13 mouse cellular contexts compared by ENCODE assay signal in genomic region chr2:173242874-173243273, GRCm38 (mm10). TPM values are rescaled to one million over a fixed set of nuclear protein-coding genes. Genes with fewer than 3 reads are reported as not detected.
DNase-seq lines count a peak whose midpoint lies in the region; ATAC-seq and TF ChIP-seq lines count a peak whose summit lies in the region.
"Had no signal": no experiment of that assay in that cellular context is flagged by ENCODE, and none has a peak within 500 bp of the region (broad histone marks: within the 10 kb centered on the region; RNA-seq: fewer than 3 reads in every experiment).

No protein-coding gene starts in this region.

- no peaks in the 10 kb centered on the region for H3K27me3 ChIP-seq in kidney, embryonic 16.5 days (ENCODE audit: insufficient read depth, low read length)
- no peaks in the 10 kb centered on the region for H3K27me3 ChIP-seq in forebrain, postnatal 0 days (ENCODE audit: insufficient read depth, low read length)
- H3K27me3 ChIP-seq in limb, embryonic 14.5 days (ENCODE audit: control insufficient read depth, insufficient read depth, low read length), result no peaks in the 10 kb centered on the region
- H3K27me3 ChIP-seq: limb, embryonic 15.5 days had no signal

- TF ChIP-seq POLR2A in limb, embryonic 14.5 days (IDR thresholded peaks at IDR 0.05; ENCODE audit: borderline replicate concordance, extremely low read depth, insufficient read depth, insufficient read length), result no peak

- no peak overlapping the region for H3K27ac ChIP-seq in kidney, embryonic 16.5 days (ENCODE audit: low read length)
- H3K27ac ChIP-seq in forebrain, postnatal 0 days (ENCODE audit: low read depth, low read length), result no peak overlapping the region
- no peak overlapping the region for H3K27ac ChIP-seq in limb, embryonic 14.5 days (replicated peaks; ENCODE audit: low read depth, low read length)
- H3K27ac ChIP-seq: limb, embryonic 15.5 days had no signal

- H3K9me3 ChIP-seq in kidney, embryonic 16.5 days (ENCODE audit: low read length), result no peaks in the 10 kb centered on the region
- H3K9me3 ChIP-seq in forebrain, postnatal 0 days (ENCODE audit: low read length), result no peaks in the 10 kb centered on the region
- H3K9me3 ChIP-seq in limb, embryonic 14.5 days (ENCODE audit: control insufficient read depth, low read length), result no peaks in the 10 kb centered on the region
- H3K9me3 ChIP-seq: limb, embryonic 15.5 days had no signal

- H3K36me3 ChIP-seq in kidney, embryonic 16.5 days (ENCODE audit: insufficient read depth, low read length), result no peaks in the 10 kb centered on the region
- H3K36me3 ChIP-seq in forebrain, postnatal 0 days (ENCODE audit: insufficient read depth), result no peaks in the 10 kb centered on the region
- no peaks in the 10 kb centered on the region for H3K36me3 ChIP-seq in limb, embryonic 14.5 days (ENCODE audit: control insufficient read depth, insufficient read depth, low read length)

- no peak for DNase-seq in kidney, adult 11 months
- DNase-seq in forebrain, postnatal 0 days, result no peak
- DNase-seq in limb, embryonic 14.5 days (ENCODE audit: low spot score), result no peak
- DNase-seq in retina, embryonic 14.5 days (ENCODE audit: low spot score), result peak; percentile 73
- no peak for DNase-seq in spleen, adult 12 weeks (ENCODE audit: low spot score)
- DNase-seq in layer of hippocampus, adult 8-10 months (ENCODE audit: low spot score in 2 of 2), result no peak
- DNase-seq in right cerebral cortex, postnatal 14 days, result no peak
- DNase-seq: B cell, adult 2 months; cerebellum, adult 9-10 months; lung, postnatal 36 days had no signal

- H3K4me2 ChIP-seq in kidney, embryonic 16.5 days (replicated peaks; ENCODE audit: low read depth, low read length), result no peak overlapping the region
- H3K4me2 ChIP-seq in forebrain, postnatal 0 days (ENCODE audit: low read depth), result no peak overlapping the region
- no peak overlapping the region for H3K4me2 ChIP-seq in limb, embryonic 14.5 days (replicated peaks; ENCODE audit: low read depth, low read length, severe bottlenecking)
- H3K4me2 ChIP-seq: heart, embryonic 11.5 days; limb, embryonic 15.5 days had no signal

- TF ChIP-seq CTCF in forebrain, postnatal 0 days (IDR thresholded peaks at IDR 0.05; ENCODE audit: low read depth), result peak; percentile 33

- H3K9ac ChIP-seq in kidney, embryonic 16.5 days (replicated peaks; ENCODE audit: low read length), result no peak overlapping the region
- no peak overlapping the region for H3K9ac ChIP-seq in forebrain, postnatal 0 days
- no peak overlapping the region for H3K9ac ChIP-seq in limb, embryonic 14.5 days (ENCODE audit: low read depth, low read length, severe bottlenecking)
- H3K9ac ChIP-seq: limb, embryonic 15.5 days had no signal

- peak; percentile 14; the same call in 1 of the 2 replicates for ATAC-seq in kidney, embryonic 16.5 days (ENCODE audit: low FRiP score, low TSS enrichment)
- peak; percentile 42 for ATAC-seq in forebrain, postnatal 0 days
- peak; percentile 27; the same call in 1 of the 2 replicates for ATAC-seq in limb, embryonic 14.5 days (ENCODE audit: low FRiP score, low read depth)

- no peak overlapping the region for H3K4me3 ChIP-seq in kidney, embryonic 16.5 days (ENCODE audit: low read length)
- no peak overlapping the region for H3K4me3 ChIP-seq in forebrain, postnatal 0 days (ENCODE audit: low read depth, low read length)
- no peak overlapping the region for H3K4me3 ChIP-seq in limb, embryonic 14.5 days (replicated peaks; ENCODE audit: low read length)
- H3K4me3 ChIP-seq: limb, embryonic 15.5 days had no signal

- 38% methylated on average over 12 of the region's 12 CpGs for WGBS in kidney, embryonic 16.5 days
- WGBS in forebrain, postnatal 0 days, result 15% methylated on average over 12 of the region's 12 CpGs
- WGBS in limb, embryonic 14.5 days, result 32% methylated on average over 12 of the region's 12 CpGs

- H3K4me1 ChIP-seq in kidney, embryonic 16.5 days (ENCODE audit: insufficient read depth, low read length), result peaks cover 57% of the 10 kb centered on the region
- H3K4me1 ChIP-seq in forebrain, postnatal 0 days (ENCODE audit: insufficient read depth), result peaks cover 9% of the 10 kb centered on the region
- H3K4me1 ChIP-seq in limb, embryonic 14.5 days (ENCODE audit: control insufficient read depth, insufficient read depth, low read length), result peaks cover 34% of the 10 kb centered on the region

RNA-seq across cellular contexts. Expression of gene Zbp1, which starts 24.2 kb away (rescaled TPM):
- polyA plus RNA-seq in kidney, embryonic 16.5 days (2015; fragmentation: Nextera tagmentation; extraction: Ambion mirVana), result 0.67 TPM in 1 of 2 replicates, not detected in the other
- 0.52 TPM in 1 of 2 replicates, not detected in the other for total RNA-seq in forebrain, postnatal 0 days (2014; rRNA removed)
- 0.44 and 0.45 TPM in 2 replicates for polyA plus RNA-seq in forebrain, postnatal 0 days (2015; fragmentation: Nextera tagmentation; extraction: Ambion mirVana)
- 0.60 and 0.69 TPM in 2 replicates for polyA plus RNA-seq in limb, embryonic 14.5 days (2012; rRNA removed)
- polyA plus RNA-seq in limb, embryonic 14.5 days (2014; fragmentation: Nextera tagmentation; extraction: Ambion mirVana), result 0.33 and 0.65 TPM in 2 replicates
- total RNA-seq in layer of hippocampus, adult 8-10 months (2022), result 1 to 10 TPM in 2 of 4 experiments, not detected in 2; 1.5 to 2.5 TPM
- polyA plus RNA-seq: heart, embryonic 11.5 days had no signal

RNA-seq across cellular contexts. Expression of gene Pmepa1, which starts 33.5 kb away (rescaled TPM):
- polyA plus RNA-seq in kidney, embryonic 16.5 days (2015; fragmentation: Nextera tagmentation; extraction: Ambion mirVana), result 4.3 and 4.8 TPM in 2 replicates
- total RNA-seq in forebrain, postnatal 0 days (2014; rRNA removed), result 6.9 and 8.5 TPM in 2 replicates
- polyA plus RNA-seq in forebrain, postnatal 0 days (2015; fragmentation: Nextera tagmentation; extraction: Ambion mirVana), result 2.5 and 3.1 TPM in 2 replicates
- polyA plus RNA-seq in limb, embryonic 14.5 days (2012; rRNA removed), result 41.0 and 62.3 TPM in 2 replicates
- 10.2 and 11.6 TPM in 2 replicates for polyA plus RNA-seq in limb, embryonic 14.5 days (2014; fragmentation: Nextera tagmentation; extraction: Ambion mirVana)
- 10 to 100 TPM; 15.0 to 37.8 (median 25.3) TPM for total RNA-seq in layer of hippocampus, adult 8-10 months (2022)
